Mouse (Mus musculus) retina, adult 2 months (tissue): ENCODE measurements around the gene Mis18bp1.
A peak's percentile ranks its signal among the peaks of the same experiment; 100 is the strongest.
"Not testable (repeated sequence)": the region's sequence is repeated elsewhere in the genome, so short reads cannot be mapped to it uniquely, and the experiment has no call there.

Experiments used
- DNase-seq: peaks from one replicate; pipeline ENCODE4 v3.0.0-alpha.2; 2012; ENCODE audit warnings: low read depth, low spot score

The Mis18bp1 gene

GRCm38 (mm10) chr12:65172021-65172951, at the start of gene Mis18bp1:
Gene Mis18bp1 (minus strand): TSS chr12:65172604.
- DNase-seq = peak; percentile 81

- DNase-seq = no peak
These were observed 44.0 kb upstream of the Mis18bp1 start for GRCm38 (mm10) chr12:65216404-65216840.

GRCm38 (mm10) chr12:65206431-65206830, 34.0 kb upstream of the Mis18bp1 start:
- DNase-seq = no peak

- DNase-seq = no peak
These were observed 29.4 kb upstream of the Mis18bp1 start for GRCm38 (mm10) chr12:65201812-65202211.

GRCm38 (mm10) chr12:65194003-65194530, 21.7 kb upstream of the Mis18bp1 start:
- no peak for DNase-seq

- no peak for DNase-seq
These were observed 16.8 kb upstream of the Mis18bp1 start for GRCm38 (mm10) chr12:65189213-65189612.

GRCm38 (mm10) chr12:65187365-65187764, 15.0 kb upstream of the Mis18bp1 start:
- no peak for DNase-seq

GRCm38 (mm10) chr12:65173736-65174135, 1.3 kb upstream of the Mis18bp1 start:
- no peak for DNase-seq

GRCm38 (mm10) chr12:65172959-65173358, 555 bp upstream of the Mis18bp1 start:
- not testable (repeated sequence) for DNase-seq

- DNase-seq = not testable (repeated sequence)
These were observed 36.3 kb downstream of the Mis18bp1 start for GRCm38 (mm10) chr12:65136121-65136520.

GRCm38 (mm10) chr12:65119451-65119850, 53.0 kb downstream of the Mis18bp1 start:
- DNase-seq = no peak

GRCm38 (mm10) chr12:65118968-65119367, 53.4 kb downstream of the Mis18bp1 start:
- no peak for DNase-seq

GRCm38 (mm10) chr12:65114978-65115377, 57.4 kb downstream of the Mis18bp1 start:
- not testable (repeated sequence) for DNase-seq

GRCm38 (mm10) chr12:65113925-65114324, 58.5 kb downstream of the Mis18bp1 start:
- DNase-seq = no peak

GRCm38 (mm10) chr12:65112811-65113210, 59.6 kb downstream of the Mis18bp1 start:
- DNase-seq = no peak

GRCm38 (mm10) chr12:65111503-65111902, 60.9 kb downstream of the Mis18bp1 start:
- no peak for DNase-seq

- no peak for DNase-seq
These were observed 63.7 kb downstream of the Mis18bp1 start for GRCm38 (mm10) chr12:65108746-65109145.
